Mouse (Mus musculus): ENCODE measurements around the gene Bphl. TPM values are rescaled to one million over a fixed set of nuclear protein-coding genes. Genes with fewer than 3 reads are reported as not detected.
A peak's percentile ranks its signal among the peaks of the same experiment; 100 is the strongest.

Bphl gene
- polyA plus RNA-seq, 2 experiments: 34.4 to 44.3 TPM

DNA sequence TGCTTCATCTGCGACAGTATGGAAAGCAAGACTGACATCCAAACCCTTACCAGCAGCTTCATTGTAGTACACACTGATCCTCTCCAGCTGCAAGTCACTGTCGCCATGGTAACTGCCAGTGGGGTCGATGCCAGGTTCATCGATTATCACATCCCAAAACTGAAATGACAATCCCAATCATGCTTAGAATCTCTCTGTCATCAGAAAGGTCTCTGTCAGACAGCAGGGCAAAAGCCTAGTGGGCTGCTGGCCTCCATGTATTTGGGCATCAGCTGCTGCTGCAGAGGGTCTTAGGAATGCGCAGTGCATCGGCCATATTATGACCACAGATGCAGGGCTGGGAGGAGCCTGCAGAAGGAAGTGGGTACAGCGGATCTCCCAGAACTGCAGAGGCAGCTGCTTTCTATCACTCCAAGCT lies 51.5 kb downstream of the Bphl start:
- Histone ChIP-seq H3K27me3 (ENCODE audit: control insufficient read depth, insufficient read depth, low read length) (no peaks in the 10 kb centered on the region), H3K4me1 (ENCODE audit: control insufficient read depth, insufficient read depth, low read length) (no peaks in the 10 kb centered on the region), H3K9ac (ENCODE audit: low read depth, low read length, severe bottlenecking) (no peak overlapping the region), H3K9me3 (ENCODE audit: control insufficient read depth, low read length) (no peaks in the 10 kb centered on the region), H3K36me3 (ENCODE audit: control insufficient read depth, insufficient read depth, low read length) (no peaks in the 10 kb centered on the region), H3K27ac (replicated peaks; ENCODE audit: low read depth, low read length) (no peak overlapping the region), H3K4me2 (replicated peaks; ENCODE audit: low read depth, low read length, severe bottlenecking) (no peak overlapping the region), H3K4me3 (replicated peaks; ENCODE audit: low read length) (no peak overlapping the region)
- ATAC-seq (ENCODE audit: low FRiP score, low read depth) (peak; percentile 76; the same call in 1 of the 2 replicates), DNase-seq (ENCODE audit: low spot score) (no peak)
- WGBS: 62% methylated on average over 7 of the region's 7 CpGs
- TF ChIP-seq POLR2A (IDR thresholded peaks at IDR 0.05; ENCODE audit: borderline replicate concordance, extremely low read depth, insufficient read depth, insufficient read length): no peak

DNA sequence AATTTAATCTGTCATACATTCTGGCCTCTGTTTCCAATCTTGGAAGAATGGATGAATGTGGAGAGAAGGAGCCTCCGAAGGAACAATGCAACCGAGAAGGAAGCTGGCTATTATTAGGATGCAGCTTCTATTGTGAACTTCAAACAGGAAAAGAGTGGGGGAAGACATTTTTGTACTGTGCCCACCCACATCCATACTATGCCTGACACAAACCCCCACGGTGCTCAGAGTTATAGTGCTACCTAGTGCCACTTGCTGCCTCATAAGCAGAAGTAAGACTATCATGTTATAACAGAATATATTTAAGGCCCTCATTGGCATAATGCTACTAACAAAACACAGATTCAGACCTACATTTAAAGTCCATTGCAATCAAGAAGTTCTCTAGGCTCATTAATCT lies 52.0 kb downstream of the Bphl start:
- no peak overlapping the region for H3K27ac ChIP-seq (replicated peaks; ENCODE audit: low read depth, low read length)
- H3K27me3 ChIP-seq (ENCODE audit: control insufficient read depth, insufficient read depth, low read length): no peaks in the 10 kb centered on the region
- no peak for TF ChIP-seq POLR2A (IDR thresholded peaks at IDR 0.05; ENCODE audit: borderline replicate concordance, extremely low read depth, insufficient read depth, insufficient read length)
- no peaks in the 10 kb centered on the region for H3K9me3 ChIP-seq (ENCODE audit: control insufficient read depth, low read length)
- WGBS: 79% methylated on average over 3 of the region's 3 CpGs
- no peak overlapping the region for H3K4me3 ChIP-seq (replicated peaks; ENCODE audit: low read length)
- no peak for DNase-seq (ENCODE audit: low spot score)
- no peaks in the 10 kb centered on the region for H3K4me1 ChIP-seq (ENCODE audit: control insufficient read depth, insufficient read depth, low read length)
- no peak for ATAC-seq (ENCODE audit: low FRiP score, low read depth)
- no peaks in the 10 kb centered on the region for H3K36me3 ChIP-seq (ENCODE audit: control insufficient read depth, insufficient read depth, low read length)
- H3K4me2 ChIP-seq (replicated peaks; ENCODE audit: low read depth, low read length, severe bottlenecking): no peak overlapping the region
- H3K9ac ChIP-seq (ENCODE audit: low read depth, low read length, severe bottlenecking): no peak overlapping the region

DNA sequence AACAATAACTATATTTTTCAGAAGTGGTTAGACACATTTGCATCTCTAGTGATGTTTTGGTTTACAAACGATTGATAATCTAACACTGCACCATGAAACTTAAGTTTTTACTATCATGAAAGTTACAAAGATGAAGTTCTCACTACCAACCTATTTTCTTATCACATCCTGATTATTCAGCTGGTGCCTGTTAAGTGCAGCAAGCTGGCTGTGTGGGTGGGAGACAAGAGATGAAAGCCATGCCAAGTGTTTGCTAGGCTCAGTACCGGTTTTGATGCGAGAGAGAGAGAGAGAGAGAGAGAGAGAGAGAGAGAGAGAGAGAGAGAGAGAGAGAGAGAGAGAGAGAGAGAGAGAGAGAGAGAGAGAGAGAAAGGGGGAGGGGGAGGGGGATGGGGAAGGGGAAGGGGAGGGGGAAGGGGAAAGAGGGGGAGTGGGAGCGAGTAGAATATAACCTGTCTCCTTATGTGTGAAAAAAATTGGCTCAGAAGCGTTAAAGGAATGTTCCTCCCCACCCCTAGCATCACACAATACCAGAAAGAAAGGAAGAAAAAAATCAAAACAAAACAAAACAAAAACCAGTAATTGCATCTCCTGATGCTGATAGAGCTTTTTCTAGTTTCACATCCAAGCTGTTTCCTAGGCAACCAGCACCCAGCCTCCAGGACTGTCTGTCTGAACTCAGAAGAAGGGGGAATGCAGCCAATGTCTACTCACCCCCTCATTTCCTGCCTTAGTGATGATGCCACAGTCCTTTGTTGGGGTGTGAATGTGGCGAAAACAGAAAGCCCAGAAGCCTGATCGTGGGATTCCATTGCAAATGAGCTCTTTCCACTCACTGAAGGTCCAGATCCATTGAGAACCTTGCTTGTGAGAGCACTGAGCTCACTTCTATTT lies 58.4 kb downstream of the Bphl start:
- no peaks in the 10 kb centered on the region for H3K36me3 ChIP-seq (ENCODE audit: control insufficient read depth, insufficient read depth, low read length)
- WGBS: 46% methylated on average over 7 of the region's 7 CpGs
- TF ChIP-seq POLR2A (IDR thresholded peaks at IDR 0.05; ENCODE audit: borderline replicate concordance, extremely low read depth, insufficient read depth, insufficient read length): no peak
- H3K9me3 ChIP-seq (ENCODE audit: control insufficient read depth, low read length): peaks cover 3% of the 10 kb centered on the region; the same call in 1 of the 2 replicates
- H3K27me3 ChIP-seq (ENCODE audit: control insufficient read depth, insufficient read depth, low read length): no peaks in the 10 kb centered on the region
- ATAC-seq (ENCODE audit: low FRiP score, low read depth): no peak
- no peak overlapping the region for H3K9ac ChIP-seq (ENCODE audit: low read depth, low read length, severe bottlenecking)
- no peak for DNase-seq (ENCODE audit: low spot score)
- H3K4me3 ChIP-seq (replicated peaks; ENCODE audit: low read length): no peak overlapping the region
- no peak overlapping the region for H3K4me2 ChIP-seq (replicated peaks; ENCODE audit: low read depth, low read length, severe bottlenecking)
- H3K4me1 ChIP-seq (ENCODE audit: control insufficient read depth, insufficient read depth, low read length): no peaks in the 10 kb centered on the region
- no peak overlapping the region for H3K27ac ChIP-seq (replicated peaks; ENCODE audit: low read depth, low read length)

DNA sequence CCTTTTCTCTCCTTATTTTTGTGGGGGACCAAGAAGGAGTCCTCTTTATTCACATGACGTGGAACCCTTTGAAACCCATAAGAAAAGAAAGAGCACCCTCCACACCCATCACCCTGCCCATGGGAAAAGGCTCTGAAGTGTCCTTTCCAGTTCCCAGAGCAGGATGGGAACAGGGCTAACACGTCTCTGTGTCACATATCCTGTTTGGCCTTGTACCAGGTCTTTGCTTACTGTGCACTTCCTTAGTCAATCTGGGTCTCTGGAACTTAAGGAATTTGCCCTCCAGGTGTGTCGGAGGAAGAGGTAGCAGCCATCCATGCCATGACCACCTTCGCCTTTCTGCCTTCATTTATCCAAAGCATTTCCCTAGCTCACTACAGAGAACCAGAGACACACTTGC lies 59.1 kb downstream of the Bphl start:
- H3K27ac ChIP-seq (replicated peaks; ENCODE audit: low read depth, low read length): no peak overlapping the region
- H3K4me3 ChIP-seq (replicated peaks; ENCODE audit: low read length): no peak overlapping the region

DNA sequence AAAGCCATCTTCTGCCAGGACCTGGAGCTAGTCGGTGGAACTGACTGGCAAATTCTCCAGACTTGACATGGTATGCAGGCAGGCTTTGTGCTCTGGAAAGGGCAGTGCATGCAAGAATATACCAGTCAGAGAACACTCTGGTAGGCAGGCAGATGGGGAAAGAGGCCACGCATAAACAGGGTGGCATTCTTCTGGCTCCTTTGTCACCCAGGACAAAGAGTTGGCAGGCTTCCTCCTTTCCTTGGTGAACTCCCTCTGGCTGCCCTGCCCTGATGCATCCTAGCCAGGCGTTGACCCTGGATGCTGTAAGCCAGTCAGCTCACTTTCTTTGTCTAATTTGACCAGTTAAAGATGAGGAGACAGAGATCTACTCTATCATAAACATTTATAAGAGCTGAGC lies 59.7 kb downstream of the Bphl start:
- 86% methylated on average over 3 of the region's 3 CpGs for WGBS

More for the DNA sequence above, 59.1 kb downstream of the Bphl start:
- TF ChIP-seq POLR2A (IDR thresholded peaks at IDR 0.05; ENCODE audit: borderline replicate concordance, extremely low read depth, insufficient read depth, insufficient read length): no peak
- no peak for ATAC-seq (ENCODE audit: low FRiP score, low read depth)
- H3K4me1 ChIP-seq (ENCODE audit: control insufficient read depth, insufficient read depth, low read length): no peaks in the 10 kb centered on the region
- H3K9me3 ChIP-seq (ENCODE audit: control insufficient read depth, low read length): peaks cover 3% of the 10 kb centered on the region; the same call in 1 of the 2 replicates
- H3K36me3 ChIP-seq (ENCODE audit: control insufficient read depth, insufficient read depth, low read length): no peaks in the 10 kb centered on the region
- DNase-seq (ENCODE audit: low spot score): no peak
- H3K27me3 ChIP-seq (ENCODE audit: control insufficient read depth, insufficient read depth, low read length): no peaks in the 10 kb centered on the region
- H3K9ac ChIP-seq (ENCODE audit: low read depth, low read length, severe bottlenecking): no peak overlapping the region
- WGBS: 56% methylated on average over 4 of the region's 4 CpGs
- no peak overlapping the region for H3K4me2 ChIP-seq (replicated peaks; ENCODE audit: low read depth, low read length, severe bottlenecking)

More for the DNA sequence above, 59.7 kb downstream of the Bphl start:
- H3K9me3 ChIP-seq (ENCODE audit: control insufficient read depth, low read length): peaks cover 3% of the 10 kb centered on the region; the same call in 1 of the 2 replicates
- no peaks in the 10 kb centered on the region for H3K27me3 ChIP-seq (ENCODE audit: control insufficient read depth, insufficient read depth, low read length)
- ATAC-seq (ENCODE audit: low FRiP score, low read depth): no peak
- no peak overlapping the region for H3K4me2 ChIP-seq (replicated peaks; ENCODE audit: low read depth, low read length, severe bottlenecking)
- H3K36me3 ChIP-seq (ENCODE audit: control insufficient read depth, insufficient read depth, low read length): no peaks in the 10 kb centered on the region
- H3K27ac ChIP-seq (replicated peaks; ENCODE audit: low read depth, low read length): no peak overlapping the region
- no peak for DNase-seq (ENCODE audit: low spot score)
- no peak for TF ChIP-seq POLR2A (IDR thresholded peaks at IDR 0.05; ENCODE audit: borderline replicate concordance, extremely low read depth, insufficient read depth, insufficient read length)
- no peaks in the 10 kb centered on the region for H3K4me1 ChIP-seq (ENCODE audit: control insufficient read depth, insufficient read depth, low read length)
- no peak overlapping the region for H3K9ac ChIP-seq (ENCODE audit: low read depth, low read length, severe bottlenecking)
- no peak overlapping the region for H3K4me3 ChIP-seq (replicated peaks; ENCODE audit: low read length)

All from limb, embryonic 14.5 days (tissue).